Mouse (Mus musculus): Measurements from ENCODE around the gene Prima1.

The Prima1 gene

GRCm38 (mm10) chr12:103155406-103155805, 86.5 kb downstream of the Prima1 start:
- no peak for DNase-seq (ENCODE audit: low spot score)

- DNase-seq (ENCODE audit: low spot score): no peak
These were observed 87.0 kb downstream of the Prima1 start for GRCm38 (mm10) chr12:103154927-103155326.

GRCm38 (mm10) chr12:103150247-103150646, 91.7 kb downstream of the Prima1 start:
- DNase-seq (ENCODE audit: low spot score): no peak
